Mouse (Mus musculus) kidney, postnatal 25 days (tissue): ENCODE data around the gene Poln.

Source experiments
- DNase-seq, 2 experiments: peaks; one replicate each; pipeline ENCODE4 v3.0.0; 2021; ENCODE audit warnings: mixed read lengths in 2 of 2

Poln gene

DNA sequence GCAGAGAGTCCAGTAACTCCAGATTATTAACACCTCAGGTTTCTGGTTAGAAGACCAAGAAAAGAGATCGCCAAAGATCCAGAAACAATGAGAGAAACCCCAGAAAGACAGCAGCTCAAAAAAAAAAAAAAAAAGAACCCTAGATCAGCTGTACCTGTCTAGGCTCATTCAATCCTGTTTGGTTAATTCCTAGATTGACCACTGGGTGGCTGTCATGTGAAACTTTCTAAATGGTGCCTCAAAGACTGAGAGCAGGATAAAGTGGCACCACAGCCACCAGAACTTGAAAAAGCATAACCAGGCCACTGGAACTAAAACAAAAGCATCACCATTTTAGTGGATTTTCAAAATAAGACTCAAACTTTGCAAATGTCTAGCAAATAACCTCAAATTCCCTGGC lies 71.9 kb downstream of the Poln start:
- peak; percentile 34 to 57 for DNase-seq

DNA sequence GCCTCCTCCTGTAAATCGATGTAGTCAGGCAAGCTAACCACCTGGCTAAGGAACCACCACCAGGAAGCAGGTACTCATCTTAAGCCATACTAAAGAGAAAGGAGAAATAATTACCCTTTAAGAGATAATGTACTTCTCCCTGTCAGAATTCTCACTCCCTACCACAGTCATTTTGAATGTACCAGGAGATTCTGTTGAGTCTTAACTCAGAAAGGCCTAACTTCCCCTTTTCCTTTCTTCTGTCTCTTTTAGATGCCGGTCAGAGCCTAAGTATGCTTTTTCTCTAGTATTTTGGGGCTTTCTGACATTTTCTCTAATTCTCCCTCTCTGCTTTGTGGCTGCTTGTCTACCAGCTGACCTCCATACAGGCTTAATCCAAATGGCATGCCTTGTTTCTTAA lies 76.2 kb downstream of the Poln start:
- no peak for DNase-seq

DNA sequence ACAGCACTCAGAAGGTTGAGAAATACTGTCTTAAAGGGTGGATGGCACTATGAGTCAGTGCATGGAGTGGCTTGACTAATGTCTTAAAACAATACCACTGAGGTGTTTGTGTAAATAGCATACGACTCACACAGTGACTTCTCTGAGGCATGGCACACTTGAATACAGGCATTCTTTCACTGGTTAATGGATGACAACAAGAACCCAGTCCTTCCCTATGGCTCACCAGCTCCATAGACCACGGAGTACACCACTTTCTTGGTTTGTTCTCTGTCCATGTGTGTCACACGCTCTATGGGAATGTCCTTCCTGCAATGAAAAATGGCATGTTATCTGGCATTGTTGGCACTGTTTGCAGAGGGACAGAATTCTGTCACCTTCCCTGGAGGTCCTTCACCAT lies 136.7 kb downstream of the Poln start:
- no peak for DNase-seq

DNA sequence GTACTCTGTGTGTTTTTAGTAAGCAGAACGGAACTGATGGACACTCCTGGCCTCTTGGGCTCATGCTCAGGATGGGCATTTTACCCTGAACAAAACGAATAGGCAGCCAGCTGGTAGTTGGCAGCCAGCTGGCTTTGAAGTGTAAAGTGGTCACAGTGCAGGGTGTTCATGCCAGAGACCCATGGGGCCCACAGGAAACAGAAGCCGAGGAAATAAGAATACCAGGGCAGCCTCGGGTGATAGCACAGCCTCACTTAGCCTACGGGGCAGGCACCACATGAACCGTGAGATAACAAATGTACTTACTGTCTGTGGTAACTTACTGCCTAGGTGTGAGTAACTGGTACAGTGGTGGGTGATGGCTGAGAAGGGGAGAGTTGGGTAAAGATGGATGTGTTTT lies 138.2 kb downstream of the Poln start:
- no peak for DNase-seq

DNA sequence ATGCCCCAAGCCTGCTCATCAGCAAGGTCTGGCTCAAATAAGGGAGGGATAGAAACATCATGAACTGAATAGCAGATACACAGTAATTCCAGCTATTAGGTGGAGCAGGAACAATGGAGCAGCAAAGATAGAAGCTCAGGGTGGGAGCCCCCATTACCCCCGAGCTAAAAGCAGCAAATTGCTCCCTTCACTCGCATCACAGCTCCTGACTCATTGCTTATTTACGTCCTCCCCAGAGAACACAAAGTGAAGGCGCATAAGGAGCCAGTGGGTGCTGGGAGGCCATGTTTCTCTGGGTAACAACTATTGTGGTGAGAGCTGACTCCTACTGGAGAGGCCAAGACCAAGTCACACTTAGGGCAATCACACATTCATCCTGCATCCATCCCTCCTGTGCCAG lies 139.1 kb downstream of the Poln start:
- no peak for DNase-seq

GRCm38 (mm10) chr5:34018968-34019367 lies 150.3 kb downstream of the Poln start:
- DNase-seq = no peak

- DNase-seq = no peak
Observed at GRCm38 (mm10) chr5:34014652-34015051, 154.6 kb downstream of the Poln start.

DNA sequence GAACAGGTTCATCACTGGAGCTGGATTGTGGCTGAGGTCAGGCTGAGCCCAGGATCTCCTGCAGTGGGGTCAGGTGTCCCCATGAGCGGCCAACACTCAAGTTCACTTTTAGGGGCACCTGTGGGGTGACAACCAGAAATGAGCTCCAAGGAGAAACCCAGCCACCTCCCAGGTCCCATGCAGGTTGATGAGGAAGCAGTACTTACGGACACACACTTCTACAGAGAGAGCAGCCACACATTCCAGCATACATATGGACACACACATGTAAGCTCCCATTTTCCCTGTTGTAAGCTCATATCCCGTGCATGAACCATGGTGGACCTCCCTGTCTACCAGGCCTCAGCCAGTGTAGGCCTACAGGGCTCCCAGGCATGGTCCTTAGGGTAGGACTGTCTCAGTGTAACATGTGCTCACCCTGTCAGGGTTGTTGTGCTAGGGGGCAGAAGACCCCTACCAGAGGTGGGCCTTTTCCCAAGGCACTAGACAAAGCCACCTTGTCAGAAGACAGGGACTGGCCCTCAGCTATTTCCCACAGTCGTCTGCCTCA lies 161.8 kb downstream of the Poln start:
- DNase-seq = no peak

DNA sequence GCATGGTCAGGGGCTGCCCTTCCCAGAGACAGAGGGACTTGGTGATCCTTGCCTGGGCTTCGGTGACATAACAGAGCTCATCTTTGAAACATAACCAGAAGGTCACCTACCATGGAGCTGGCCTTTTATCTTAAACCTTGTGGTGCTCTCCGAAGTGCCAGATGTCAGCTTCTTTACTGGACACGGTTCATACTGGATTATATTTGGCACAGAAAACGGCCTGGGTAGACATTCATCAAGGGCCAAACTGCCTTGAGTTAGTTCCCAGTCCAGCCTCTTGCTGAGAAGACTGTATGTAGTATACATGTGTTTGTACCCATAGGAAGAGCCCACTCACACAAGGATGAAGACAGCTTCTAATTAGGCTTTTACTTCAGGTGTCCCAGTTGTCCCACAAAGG lies 162.4 kb downstream of the Poln start:
- DNase-seq = no peak

DNA sequence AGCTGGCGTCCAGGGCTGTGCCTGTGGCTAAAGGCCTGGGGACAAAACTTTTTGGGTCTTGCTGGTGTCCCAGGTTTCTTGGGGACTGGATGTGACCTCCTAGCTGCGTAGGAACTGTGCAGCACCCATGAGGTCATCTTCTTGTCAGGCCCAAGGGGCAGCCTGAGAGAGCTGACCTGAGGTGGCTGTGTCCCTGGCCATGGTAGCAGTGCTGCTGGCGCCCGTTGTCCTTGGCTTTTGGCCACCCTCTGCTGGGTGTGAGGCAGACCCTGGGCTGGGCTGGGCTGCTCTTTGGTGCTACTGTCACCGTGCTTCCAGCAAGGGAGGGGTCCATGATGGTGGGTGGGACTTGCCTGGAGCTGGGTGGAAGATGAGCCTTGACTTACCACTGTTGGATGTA lies 164.6 kb downstream of the Poln start:
- DNase-seq = no peak

DNA sequence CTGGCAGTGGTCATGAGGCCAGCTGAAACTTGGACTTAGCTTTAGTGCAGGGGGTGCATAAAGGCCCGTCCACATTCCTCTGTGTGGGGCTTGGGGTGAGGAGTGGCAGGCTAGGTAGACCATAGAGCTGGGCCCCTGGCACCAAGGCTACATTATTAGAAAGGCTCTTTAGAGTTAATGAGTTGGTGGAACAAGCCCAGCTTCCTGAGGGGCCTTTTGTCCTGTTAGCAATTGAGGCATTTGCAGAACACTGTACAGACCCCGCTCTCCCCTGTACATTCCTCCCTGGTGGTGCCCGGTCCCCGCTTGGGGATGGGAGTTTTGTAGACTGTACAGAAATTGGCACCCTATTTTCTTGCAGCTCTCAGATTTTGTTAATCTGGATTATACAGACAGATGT lies 166.6 kb downstream of the Poln start:
- no peak for DNase-seq

GRCm38 (mm10) chr5:34001401-34001800 lies 167.8 kb downstream of the Poln start:
- no peak for DNase-seq

- DNase-seq = no peak
Observed at GRCm38 (mm10) chr5:34000809-34001208, 168.4 kb downstream of the Poln start.

- peak; percentile 27 to 60 for DNase-seq
Observed at GRCm38 (mm10) chr5:33999466-34000090, 169.7 kb downstream of the Poln start.

DNA sequence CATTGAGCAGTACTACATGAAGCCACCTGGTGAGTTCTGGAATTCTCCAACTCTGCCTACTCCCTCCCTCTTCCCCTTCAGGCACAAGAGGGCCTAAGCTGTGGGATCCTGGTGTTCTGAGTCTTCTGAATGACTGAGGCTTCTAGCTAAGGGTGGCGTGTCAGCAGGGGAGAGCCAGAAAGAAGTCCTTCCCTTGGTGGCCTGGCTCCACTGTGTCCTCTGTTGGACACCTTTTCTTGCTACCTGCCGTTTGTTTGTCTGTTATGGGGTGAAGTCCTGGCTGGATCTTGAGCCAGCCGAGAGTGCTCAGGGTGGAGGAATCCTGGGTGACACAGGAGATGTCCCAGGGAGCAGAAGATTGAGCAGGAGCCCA lies 170.8 kb downstream of the Poln start:
- no peak for DNase-seq

DNA sequence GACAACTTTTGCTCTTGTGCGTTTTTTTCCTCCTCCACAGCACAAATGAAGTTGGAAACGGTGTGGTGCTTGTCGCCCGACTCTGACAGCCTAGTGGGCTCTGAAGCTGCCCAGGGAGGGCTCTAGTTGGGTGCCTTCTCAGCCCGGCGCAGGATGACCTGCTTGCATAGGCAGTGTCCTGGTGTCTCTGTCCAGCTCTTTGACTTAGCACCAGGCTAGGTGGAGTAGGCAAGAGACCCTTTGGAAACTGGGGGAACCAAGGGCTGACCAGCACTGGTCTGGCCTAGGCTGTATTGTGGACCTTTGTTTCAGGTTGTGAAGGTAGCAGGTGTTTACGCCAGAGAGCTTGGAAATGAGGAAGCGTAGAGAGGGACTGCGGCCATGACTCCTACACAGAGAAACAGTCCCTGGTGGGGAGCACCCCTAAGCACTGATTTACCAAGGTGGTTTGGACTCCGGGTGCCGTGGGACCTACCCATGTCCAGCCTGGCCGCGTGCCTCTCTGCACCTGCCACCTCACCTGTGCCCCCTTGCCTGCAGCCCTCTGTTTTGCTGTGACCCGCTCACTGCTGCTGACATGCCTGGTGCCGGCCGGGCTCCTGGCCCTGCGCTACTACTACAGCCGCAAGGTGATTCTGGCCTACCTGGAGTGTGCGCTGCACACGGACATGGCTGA lies 171.3 kb downstream of the Poln start:
- no peak for DNase-seq

DNA sequence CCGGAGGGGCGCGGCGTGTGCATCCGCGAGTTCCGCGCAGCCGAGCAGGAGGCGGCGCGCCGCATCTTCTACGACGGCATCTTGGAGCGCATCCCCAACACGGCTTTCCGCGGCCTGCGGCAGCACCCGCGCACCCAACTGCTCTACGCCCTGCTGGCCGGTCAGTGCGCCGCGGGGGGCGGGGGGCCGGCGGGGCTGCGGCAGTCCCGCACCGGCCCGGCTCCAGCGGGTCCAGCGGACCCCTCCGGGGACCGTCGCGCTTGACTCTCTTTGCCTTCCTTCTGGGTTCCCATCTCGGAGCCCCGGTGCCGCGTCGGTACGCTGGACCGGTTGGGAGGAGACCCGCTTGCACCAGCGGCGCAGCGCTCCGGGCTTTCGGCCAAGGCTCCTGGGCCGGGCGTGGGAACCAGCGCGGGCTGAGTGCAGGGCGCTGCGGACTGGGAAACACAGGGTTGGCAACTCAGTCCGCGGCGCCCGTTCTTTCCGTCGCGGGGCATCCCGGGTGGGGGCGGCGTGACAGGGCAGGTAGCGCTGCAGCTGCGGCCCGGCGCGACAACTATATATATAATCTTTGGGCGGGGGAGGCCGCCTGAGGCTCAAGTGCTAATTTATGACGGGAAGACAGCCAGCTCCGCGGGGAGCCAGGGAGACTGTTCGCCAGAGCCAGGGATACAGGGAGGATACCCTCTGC lies 172.1 kb downstream of the Poln start:
- peak; percentile 57 to 68 for DNase-seq

DNA sequence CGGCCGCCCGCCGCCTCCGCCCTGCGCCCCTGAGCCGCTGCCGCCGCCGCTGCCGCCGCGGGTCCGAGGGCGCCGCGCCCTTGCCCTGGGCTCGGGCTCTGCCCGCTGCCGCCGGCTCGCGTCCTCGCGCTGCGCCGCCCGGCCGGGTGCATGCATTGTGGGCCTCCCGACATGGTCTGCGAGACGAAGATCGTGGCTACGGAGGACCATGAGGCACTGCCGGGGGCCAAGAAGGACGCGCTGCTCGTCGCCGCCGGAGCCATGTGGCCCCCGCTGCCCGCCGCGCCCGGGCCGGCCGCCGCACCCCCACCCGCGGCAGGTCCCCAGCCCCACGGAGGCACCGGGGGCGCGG lies 172.6 kb downstream of the Poln start:
- no peak for DNase-seq

GRCm38 (mm10) chr5:33995843-33996693 lies 173.2 kb downstream of the Poln start, which contains the start of gene Nat8l:
Nat8l (plus strand) TSS chr5:33995984.
- DNase-seq = peak in 1 of 2 experiments; percentile 51

DNA sequence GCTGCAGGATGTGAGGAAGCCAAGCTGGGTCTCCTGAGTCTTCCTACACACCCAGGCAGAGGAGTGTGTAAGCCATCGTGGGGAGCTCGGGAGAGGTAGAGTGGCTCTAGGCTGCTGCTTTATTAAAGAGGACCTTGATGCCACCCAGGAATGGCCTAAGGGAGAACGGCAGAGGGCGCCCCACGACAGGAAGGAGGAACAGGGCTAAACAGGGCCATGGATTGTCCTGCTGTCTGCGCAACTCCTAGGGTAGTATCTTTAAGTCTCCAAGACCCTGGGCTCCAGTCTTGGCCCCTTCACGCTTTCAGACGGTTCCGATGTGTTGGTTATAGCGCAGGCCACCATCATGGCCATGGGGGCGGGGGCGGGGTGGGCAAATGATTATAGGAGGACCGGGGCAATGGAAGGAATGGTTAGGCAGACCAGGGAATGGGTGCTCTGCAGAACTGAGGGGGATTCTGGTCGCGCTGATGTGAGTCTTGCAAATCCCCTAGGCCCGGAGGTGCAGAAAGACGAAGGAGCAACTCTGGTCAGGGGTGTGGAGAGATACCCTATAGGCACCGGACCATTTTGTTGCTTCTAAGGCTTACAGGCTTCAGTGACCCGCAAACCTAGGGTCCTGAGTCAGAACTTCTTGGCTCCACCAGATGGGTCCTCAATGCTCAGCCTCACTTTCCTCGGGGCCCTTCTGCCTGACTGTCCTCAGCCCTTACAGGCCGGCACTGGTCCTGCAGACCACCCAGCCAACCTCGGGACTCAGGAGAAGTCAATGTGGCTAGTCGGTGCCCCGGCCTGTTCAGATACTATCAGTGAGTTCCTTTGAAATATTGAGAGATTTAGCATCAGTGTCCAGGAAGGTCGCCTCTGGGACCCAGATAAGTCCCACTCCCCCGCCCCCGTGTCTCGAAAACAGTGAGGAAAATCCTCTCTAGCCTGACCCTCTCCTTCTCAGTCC lies 174.3 kb downstream of the Poln start:
- peak in 1 of 2 experiments; percentile 41 for DNase-seq

- DNase-seq = peak; percentile 68 to 84
Observed at GRCm38 (mm10) chr5:33983309-33984121, 185.7 kb downstream of the Poln start, which contains the start of gene Gm1673. Gm1673 (plus strand) TSS chr5:33983433.
